Mouse (Mus musculus) MN1 (cell line): ENCODE results near the gene Tll2.
A peak's percentile ranks its signal among the peaks of the same experiment; 100 is the strongest.

Experiments used
- DNase-seq: peaks from one replicate; pipeline ENCODE4 v3.0.0-alpha.2; 2016; ENCODE audit warnings: low spot score

Tll2 gene

DNA sequence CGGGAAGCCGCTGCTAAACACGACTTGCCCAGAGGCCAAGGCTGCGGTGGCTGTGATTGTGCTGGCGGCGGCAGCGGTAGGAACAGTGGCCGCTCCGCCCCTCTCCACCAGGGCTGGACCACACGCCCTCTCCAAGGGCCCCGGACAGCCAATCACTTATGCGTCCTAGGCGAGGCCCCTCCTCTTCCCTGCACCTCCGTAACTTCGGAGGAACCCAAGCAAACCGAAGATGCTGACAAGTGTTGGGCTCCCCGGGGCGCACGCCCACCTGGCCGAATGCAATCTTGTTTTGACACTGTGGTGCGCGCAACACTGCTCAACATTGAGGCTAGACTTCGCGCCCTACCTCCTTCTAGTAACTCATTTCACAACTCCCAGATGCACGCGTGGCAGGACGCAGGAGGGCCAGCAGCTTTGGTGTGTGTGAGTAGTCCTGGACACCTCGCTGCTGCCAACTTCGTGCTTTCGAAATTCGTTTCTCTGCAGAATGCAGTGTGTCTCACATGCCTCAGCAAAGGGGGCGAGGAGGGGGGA lies at the start of gene Tll2:
Gene Tll2, minus strand, starts transcription at position 25 of the 534 bp plus-strand sequence.
- DNase-seq: peak; percentile 6

DNA sequence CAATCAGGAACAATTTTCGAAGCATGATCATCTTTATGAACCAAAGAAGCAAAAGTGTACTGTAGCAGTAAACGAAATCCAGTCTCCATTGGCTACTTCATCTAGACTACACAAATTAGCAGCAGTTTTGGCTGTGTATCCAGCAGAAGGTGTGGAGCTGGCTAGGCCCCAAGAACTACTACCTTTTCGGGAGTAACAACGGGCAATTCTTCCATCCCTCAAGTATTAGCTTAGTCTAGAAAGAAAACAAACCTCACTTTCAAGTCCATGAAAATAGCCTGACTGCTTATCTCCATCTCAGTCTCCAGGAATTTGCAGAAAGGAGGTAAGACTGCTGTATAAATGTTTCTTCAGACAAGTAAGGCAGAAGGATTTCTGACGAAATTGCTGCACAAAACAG lies 47.9 kb upstream of the Tll2 start:
- no peak for DNase-seq

DNA sequence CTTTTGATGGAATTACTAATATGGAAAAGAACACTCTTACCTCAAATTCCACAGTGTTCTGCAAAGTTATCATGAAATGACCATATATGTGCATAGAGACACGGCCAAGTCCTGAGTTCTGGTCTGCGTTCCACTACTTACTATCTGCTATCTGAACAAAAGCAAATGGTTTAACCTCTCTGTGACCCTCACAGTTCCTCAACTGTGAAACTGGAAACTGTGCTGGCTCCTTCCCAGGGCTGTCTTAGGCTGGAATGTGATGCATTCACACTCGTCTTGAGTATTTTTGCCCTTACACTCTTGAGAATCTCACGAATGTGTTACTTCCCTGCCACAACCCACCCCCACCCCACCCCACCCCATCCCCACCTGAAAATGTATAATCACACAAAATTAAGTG lies 42.3 kb upstream of the Tll2 start:
- DNase-seq: no peak

DNA sequence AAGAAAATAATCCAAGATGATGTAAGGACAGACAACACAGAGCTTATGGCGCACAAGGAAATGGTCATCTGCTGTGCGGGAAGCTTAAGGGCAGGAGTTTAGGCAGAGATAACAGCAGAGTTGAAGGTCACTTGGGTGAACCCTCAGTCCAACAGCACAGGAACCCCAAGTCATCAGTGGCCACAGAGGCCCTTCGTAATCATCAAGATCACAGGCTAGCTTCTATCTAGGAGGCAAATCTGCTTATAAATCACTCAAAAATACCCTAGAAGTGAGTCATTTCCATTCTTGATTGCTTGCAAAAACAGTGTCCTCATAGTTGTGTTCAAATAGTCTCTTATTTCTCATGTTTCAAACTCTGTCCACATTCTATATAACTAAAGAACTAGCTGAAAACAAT lies 41.6 kb upstream of the Tll2 start:
- no peak for DNase-seq

DNA sequence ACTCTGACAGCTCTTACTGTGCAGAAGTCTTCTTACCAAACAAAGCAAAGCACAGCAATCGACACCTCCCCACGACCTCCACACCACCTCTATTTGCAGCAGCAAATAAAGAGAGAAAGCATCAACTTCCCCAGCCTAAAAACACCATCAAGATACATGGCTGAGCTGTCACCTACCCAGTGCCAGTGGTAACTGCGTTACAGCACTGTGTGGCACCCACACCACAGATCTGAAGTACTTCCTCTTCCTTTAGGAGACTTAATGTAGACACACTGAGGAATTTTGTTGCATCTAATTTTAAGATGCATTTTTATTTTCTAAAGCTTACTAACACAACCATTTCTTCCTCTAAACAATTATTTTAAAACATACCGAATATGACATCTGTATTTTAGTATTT lies 39.6 kb upstream of the Tll2 start:
- DNase-seq: no peak

DNA sequence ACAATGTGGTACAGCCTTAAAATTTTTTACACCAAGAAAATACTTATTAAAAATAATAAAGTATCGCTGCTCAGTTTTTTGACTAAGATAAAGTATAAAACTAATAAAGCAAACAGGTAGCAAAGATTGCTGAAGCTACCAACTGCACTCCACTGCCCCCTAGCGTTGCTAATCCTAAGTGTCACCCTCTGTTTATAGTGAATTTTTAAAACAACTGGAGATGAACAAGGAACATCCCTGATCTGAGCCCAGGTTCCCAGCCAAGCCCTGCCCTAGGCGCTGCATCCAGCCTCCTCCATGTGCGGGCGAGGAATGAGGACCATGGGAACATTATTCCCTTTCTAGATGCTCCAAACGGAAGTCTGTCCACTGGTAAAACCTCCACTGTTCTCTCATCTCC lies 37.9 kb upstream of the Tll2 start:
- DNase-seq: peak; percentile 24

DNA sequence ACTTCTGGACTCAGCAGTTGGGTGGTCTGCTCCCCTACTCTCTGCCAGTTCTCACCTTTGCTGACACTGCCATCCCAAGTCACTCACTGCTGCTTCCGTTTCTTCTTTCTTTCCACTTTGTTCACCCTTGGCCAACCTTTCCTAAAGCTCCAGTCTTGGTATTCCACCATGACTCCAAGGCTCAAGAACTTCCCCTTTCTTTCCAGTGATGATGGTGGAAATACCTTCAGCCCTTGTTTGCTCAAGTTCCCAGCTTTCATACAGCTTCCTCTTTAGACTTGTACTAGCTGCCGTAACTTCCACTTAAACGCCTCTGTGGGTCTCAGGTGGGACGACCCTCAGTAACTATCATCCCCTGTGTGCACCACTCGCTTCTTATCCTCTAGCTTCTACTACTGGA lies 35.4 kb upstream of the Tll2 start:
- no peak for DNase-seq

DNA sequence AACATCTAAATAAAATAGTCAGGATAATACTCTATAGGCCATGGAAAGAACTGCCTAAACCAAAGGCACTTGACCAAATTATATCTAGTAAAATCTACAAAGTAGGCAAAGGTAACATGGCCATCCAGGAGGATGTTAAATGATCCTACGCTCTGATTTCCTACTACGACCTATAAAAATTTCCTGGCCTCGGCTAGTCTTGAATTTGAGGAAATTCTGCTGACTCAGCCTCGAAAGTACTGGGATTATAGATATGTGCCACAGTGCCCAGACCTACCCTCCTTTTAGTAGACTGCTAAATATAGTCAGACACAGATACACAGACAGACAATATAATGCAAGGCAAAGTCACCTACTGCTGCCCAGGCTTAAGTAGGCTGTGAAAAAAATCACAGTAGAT lies 27.1 kb upstream of the Tll2 start:
- no peak for DNase-seq

DNA sequence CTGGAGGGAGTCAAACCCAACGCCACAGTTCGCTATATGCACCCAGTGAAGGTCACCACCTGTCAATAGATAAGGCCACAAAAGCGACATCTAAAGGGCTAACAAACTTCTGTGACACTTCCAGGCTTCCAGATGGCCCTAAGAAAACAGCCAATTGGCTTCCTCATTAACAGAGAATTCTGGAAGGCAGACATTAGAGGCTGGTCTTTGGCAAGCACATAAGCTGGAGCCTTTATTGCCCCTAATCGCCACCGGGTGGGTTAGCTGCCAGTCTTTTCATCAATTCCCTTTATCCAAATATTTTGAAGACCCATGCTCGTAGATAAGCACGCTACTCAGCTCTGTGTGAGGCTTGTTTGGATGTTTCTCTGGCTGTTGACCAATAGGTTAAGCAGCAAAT lies 1.7 kb upstream of the Tll2 start:
- no peak for DNase-seq

DNA sequence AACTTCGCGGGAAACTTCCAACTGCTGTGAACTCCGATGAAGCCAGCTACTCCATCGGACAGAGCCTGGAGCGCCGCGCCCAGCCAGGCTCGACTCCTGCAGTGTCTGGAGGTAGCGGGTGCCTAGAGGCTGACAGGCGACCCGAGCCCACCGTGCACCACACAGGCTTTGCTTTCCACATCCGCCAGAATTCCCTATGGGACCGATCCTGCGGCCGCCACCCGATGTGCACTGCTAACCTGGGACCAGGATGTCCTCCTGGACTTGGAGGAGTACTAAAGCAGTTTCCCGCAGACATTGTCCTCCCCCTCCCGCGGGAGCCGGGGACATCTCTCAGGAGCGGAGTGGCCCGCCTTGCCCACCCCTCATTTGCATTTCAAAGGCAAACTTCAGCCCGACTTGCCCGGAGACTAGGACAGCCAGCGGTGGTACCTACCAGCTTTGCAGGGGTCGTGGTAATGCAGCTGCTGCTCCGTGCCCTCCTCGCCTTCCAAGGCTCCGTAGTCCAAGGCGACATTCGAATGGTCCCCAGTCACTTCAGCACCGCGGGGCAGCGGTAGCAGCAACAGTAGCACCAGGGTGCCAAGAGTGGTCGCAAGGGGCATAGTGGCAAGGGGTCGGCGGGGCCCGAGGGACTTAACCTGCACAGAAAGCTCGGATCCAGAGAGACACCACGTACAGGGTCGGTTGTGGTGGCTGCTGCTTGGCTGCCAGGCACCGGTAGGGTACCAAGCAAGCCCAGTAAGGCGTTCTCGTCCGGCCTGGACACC lies 409 bp downstream of the Tll2 start:
- no peak for DNase-seq

DNA sequence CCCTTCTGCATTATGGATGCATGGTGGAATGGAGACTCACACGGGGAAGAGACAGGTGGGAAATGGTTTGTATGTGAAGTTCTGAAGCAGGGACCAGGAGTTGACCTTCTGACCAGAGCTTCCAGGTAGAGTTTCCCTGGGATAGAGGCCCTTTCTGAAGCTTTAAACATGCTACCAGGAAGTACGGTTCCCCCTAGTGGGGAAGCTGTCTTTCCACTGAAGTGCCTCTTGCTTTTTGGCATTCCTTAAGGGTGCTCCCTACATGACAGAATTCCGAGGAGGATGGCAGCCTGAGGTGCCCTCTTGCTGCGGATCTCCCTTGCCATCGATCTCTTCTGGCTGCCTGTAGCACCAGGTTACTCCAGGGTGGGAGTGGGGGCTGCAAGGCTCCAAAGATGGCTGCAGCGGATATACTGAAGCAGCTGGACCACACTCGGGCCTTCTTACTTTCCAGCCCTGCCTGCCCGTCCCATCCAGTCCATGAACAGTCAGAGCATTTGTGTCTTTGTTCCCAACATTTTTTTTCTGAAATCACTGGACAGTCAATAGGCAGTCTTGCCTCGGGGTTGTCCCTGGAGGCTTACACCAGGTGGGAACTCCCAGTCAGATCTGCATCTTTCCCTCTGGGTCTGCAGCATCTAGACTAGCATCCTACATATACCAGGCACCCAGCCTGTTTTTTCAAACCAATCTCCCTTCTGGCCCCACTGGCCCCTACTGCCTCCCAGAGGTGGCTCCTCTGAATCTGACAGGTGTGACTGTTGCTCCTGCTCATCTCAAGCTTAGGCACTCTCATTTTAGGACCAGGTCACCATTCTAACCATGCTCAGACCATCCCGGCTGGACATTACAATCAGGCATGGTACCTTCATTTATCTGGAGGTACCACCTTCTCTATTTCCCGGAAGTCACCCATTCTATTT lies 2.2 kb downstream of the Tll2 start:
- DNase-seq: no peak

DNA sequence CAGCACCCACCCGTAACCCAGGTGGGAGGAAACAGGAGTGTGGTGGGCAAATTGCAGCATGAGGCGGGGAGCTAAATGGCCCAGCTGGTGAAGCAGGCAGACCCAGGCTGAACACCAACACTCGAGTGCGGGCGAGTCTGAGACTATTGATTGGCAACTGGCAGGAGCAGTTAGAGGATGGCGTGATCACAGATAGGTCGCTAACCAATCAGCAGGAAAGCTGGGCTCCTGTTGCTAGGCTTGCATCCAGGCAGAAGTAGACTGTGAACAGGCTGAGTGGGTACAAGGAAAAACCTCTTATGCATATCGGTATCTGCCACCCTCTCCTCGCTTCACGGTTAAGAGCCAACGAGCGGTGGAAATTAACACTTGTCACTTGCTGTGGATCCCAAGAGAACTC lies 9.0 kb downstream of the Tll2 start:
- no peak for DNase-seq

DNA sequence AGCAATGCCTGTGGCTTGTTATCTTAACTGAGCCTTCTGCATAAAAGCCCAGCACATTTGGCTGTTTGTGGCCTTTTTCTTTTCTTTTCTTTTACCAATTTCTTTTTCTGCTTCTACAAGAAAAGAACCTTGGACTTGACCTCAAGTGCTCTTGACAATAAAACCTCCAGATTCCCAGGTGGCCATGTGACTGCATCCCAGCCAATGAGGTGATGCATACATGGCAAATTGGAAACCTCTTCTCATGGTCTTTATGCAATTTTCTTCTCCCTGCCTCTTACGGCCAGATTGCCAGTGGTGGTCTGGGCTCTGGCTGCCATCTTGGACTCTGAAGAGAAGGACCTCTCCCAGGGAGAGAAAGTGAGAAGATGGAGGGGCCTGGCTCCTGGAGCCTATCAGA lies 13.3 kb downstream of the Tll2 start:
- no peak for DNase-seq

DNA sequence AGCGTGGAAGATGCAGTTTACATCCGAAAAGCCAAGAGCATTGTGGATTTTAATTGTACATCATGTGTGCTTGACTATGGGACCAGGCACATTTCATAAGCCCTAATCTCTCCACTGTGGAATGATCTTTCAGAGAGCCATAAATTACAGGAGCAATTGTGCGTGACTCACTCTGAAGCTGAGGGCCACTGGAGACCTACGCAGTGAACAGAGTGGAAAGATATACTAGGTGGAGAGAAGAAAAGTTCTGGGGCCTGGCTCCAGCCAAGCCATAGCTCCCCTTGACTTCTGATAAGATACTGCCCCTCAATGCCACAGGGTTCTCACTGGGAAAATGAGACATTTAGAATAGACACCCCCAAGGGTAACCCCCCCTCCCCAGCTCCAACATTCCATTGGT lies 13.7 kb downstream of the Tll2 start:
- no peak for DNase-seq

DNA sequence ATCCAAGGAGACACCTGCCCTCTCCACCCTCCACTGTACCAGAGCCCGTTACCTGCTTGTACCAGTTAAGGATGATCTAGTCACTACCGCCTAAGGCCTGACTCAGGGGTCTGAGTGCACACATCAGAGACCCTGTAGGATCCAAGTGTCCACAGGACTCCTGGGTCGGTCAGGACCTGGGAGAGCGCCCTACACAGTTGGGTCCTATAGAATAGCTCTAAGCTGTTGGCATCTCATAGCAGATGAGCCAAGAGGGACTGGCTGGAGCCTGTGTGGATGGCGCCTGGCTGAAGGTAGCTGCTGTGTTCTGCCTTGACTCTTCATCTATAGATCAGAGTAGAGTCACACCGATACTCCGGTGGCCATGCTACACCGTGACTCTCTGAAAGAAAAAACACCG lies 14.9 kb downstream of the Tll2 start:
- DNase-seq: no peak

DNA sequence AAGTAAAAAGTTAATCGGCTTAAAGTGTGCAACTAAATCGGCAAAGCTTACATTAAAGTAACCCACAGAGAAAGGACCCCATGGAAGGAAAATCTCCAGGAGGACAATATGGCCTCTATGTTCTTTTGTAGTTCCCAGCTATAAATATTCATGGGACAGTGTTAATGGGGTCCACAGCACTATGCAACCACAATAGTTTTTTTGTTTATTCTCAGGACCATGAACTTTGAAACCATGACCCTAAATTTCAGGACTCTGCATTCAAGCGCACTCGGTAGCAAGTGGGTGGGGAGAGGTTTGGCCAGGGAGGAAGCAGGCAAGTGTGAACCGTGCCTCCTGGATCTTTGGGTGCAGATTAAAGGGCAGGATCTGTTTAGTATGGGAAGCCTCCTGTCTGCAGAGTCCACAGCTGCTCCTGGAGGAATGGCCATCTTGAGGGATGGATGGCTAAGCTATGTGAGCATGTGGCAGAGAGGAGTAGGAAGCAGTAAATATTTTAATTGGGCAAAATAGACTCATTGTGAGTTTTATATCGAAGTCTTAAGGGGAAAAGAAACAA lies 15.7 kb downstream of the Tll2 start:
- DNase-seq: no peak

DNA sequence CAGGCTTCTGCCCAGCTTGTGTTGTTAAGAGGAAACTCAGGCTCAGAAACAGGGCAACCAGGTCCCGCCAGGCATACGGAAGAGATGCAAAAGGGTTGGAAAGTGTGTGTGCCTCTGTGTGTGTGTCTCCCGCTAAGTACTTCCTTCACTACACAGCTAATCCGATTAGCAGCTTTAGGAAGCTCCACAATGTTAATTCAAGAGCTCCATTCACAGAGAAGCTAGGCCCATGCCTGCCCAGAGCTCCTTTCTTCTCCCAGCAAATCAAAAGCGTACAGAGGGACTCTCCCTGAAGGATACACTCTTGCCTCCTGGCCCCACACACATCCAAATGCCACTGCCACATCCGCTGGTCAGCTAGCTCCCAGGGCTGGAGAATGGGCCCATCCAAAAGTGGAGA lies 29.3 kb downstream of the Tll2 start:
- no peak for DNase-seq

DNA sequence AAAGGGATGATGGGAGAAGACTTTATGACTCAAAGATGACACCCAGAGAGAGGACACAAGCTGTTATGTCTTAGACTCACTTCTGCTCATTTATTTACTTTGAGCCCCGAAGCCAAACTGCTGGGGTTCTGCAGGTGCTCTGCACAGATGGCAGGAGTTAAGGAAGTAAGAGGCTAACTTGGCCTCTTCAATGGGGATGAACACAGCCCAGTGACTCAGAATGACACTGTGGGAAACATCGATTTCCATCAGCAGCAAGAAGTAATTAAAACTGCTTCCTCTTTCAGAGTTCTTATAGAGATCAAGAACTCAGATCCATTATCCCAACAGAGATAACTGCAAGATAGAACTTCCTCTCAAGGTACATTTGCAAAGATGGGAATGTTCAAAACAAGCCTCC lies 29.8 kb downstream of the Tll2 start:
- DNase-seq: no peak

DNA sequence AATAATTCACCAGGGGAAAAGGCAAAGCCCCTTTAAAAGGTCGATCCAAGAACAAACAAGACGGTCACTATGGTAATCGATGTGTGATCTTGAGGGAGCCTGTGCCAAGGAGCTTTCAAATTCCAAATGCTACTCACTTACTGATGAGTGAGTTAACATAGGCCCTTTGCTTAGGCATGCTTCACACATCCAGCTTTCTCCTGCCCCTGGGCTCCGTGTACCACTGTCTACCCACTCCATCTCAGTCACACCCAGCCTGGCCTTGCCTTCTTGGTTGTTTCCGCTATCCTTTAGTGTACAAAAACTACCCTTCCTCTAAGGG lies 40.8 kb downstream of the Tll2 start:
- no peak for DNase-seq

DNA sequence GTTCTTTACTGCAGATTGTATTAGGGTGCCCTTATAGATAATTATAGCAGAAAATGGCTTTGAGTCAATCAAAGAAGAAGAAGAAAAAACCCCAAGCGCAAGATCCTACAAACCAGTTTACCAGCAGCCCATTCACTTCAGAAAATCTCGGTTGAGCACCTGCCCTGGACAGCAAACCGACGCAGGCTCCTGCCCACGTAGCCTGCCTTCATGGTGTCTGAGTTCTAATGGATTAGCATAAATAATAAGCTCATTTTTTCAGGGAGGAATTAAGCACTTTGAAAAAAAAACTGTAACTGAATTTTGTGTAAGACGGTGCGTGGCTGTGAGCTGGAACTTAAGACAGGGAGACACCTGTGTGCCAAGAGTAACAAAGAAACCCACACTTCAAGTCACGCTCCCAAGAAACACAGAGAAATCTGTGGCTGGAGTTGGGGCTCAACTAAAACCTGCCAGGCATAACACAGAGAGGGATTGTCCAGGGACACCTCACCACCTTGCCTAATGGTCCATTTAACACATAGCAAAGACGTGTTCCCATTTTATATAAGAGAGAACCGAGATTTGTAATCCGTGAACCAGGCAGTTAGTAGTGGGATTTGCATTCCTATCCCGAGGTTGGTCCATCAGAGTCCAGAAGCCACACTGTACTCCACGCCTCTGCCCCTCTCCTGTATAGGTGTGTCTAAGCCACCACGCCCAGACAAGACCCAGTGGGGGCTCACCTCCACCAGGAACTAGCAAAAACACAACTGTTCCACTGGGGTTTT lies 41.3 kb downstream of the Tll2 start:
- no peak for DNase-seq

DNA sequence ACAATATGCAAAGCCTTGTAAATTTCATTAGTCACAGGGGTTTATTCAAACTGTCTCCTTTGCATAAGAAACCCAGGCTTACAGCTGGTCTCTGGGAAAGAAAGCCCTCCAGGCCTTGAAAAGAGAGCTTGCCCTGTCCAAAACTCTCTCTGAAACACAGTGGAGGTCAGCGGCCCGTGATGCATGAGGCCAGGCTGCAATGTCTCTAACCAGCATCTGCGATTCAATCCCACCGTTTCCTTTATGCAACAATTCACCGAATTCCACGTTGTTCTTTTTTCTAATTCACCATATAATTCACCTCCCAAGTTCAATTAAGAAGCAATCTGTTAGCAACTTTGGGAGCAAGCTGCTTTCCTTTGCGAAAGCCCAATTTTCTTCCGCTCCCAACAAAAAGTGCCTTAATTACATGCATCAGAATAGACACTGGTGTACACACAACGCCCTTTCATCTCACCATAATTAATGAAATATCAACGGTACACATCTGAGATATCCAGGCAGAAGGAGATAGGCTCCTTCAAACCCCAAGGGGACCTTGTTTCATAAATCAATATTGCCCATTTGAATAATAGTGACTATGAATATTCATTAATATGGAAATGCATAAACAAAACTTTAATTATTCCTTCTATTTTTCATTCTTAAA lies 42.1 kb downstream of the Tll2 start:
- DNase-seq: no peak

DNA sequence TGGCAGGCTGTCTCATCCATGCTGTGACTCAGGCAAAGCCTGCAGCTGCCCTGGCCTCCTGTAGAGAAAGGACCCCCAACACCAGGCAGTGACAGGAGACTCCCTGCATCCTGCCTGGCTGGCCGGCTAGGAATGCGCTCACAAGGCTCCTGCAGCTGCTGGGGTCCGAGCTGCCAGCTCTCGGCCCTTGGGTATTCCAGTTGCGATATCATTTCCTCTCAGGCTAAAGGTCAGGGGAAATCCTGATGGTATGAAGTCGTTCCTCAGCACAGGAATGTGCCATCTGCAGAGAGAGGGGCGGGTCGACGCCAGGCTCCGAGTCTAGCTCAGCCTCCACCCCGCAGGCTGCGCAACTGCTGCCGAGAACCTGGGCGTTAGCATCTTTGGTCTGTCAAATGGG lies 46.2 kb downstream of the Tll2 start:
- DNase-seq: no peak
